Mouse (Mus musculus): ENCODE measurements around the gene Olfr1128.
"Not testable (repeated sequence)": the region's sequence is repeated elsewhere in the genome, so short reads cannot be mapped to it uniquely, and the experiment has no call there.

Olfr1128 gene

GRCm38 (mm10) chr2:87545442-87545841 is at the start of gene Olfr1128:
Gene Olfr1128, minus strand, starts transcription at chr2:87545542.
- TF ChIP-seq POU5F1 (IDR thresholded peaks at IDR 0.05; ENCODE audit: borderline replicate concordance, low read length) (no peak), NANOG (IDR thresholded peaks at IDR 0.05; ENCODE audit: borderline replicate concordance, low read length) (no peak), CTCF (conservative IDR thresholded peaks at IDR 0.05; ENCODE audit: low read length) (no peak)
- Histone ChIP-seq H3K4me3 (replicated peaks; ENCODE audit: low read length) (no peak within 1 kb of the TSS), H3K4me1 (replicated peaks; ENCODE audit: low read depth, low read length) (no peaks in the 10 kb centered on the region), H3K27me3 (ENCODE audit: insufficient read depth, low read length) (no peaks in the 10 kb centered on the region), H3K36me3 (ENCODE audit: insufficient read depth, low read length) (no peaks in the 10 kb centered on the region), H3K9me3 (ENCODE audit: low read length) (no peaks in the 10 kb centered on the region)

- not testable (repeated sequence) for H3K4me1 ChIP-seq (replicated peaks; ENCODE audit: low read depth, low read length); H3K4me3 ChIP-seq (replicated peaks; ENCODE audit: low read length)
Measured at GRCm38 (mm10) chr2:87573602-87574001, 28.3 kb upstream of the Olfr1128 start, which contains the start of gene Olfr1129. Gene Olfr1129, plus strand, starts transcription at chr2:87573902.

GRCm38 (mm10) chr2:87534826-87535225 is 10.5 kb downstream of the Olfr1128 start:
- Histone ChIP-seq H3K9me3 (ENCODE audit: low read length) (no peaks in the 10 kb centered on the region), H3K4me1 (replicated peaks; ENCODE audit: low read depth, low read length) (peaks cover 8% of the 10 kb centered on the region), H3K4me3 (replicated peaks; ENCODE audit: low read length) (no peak overlapping the region), H3K27me3 (ENCODE audit: insufficient read depth, low read length) (no peaks in the 10 kb centered on the region), H3K36me3 (ENCODE audit: insufficient read depth, low read length) (no peaks in the 10 kb centered on the region)
- TF ChIP-seq POU5F1 (IDR thresholded peaks at IDR 0.05; ENCODE audit: borderline replicate concordance, low read length) (no peak), NANOG (IDR thresholded peaks at IDR 0.05; ENCODE audit: borderline replicate concordance, low read length) (no peak), CTCF (conservative IDR thresholded peaks at IDR 0.05; ENCODE audit: low read length) (no peak)

More at GRCm38 (mm10) chr2:87573602-87574001, 28.3 kb upstream of the Olfr1128 start, which contains the start of gene Olfr1129:
- not testable (repeated sequence) for H3K27me3 ChIP-seq (ENCODE audit: insufficient read depth, low read length); H3K9me3 ChIP-seq (ENCODE audit: low read length); H3K36me3 ChIP-seq (ENCODE audit: insufficient read depth, low read length)

DNA sequence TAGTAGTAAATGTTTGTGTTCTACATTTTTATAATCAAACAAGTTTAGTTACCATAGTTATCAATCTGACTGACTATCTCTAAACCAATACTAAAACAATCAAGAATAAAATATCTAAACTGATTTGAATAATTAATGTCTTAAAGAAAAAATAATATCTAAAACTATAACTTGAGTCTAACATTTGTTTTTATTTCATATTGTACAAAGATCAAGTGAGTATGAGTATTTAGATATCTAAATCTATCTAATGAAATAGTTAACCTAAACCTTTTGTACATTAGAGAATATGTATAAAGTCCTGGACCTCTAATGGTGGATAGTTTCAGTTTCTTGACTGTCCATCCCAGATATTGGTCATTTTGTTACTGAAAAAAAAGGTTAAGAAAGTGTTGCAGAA is 13.8 kb downstream of the Olfr1128 start, which contains the start of gene Olfr153:
Olfr153 (plus strand) TSS at position 301 of the 400 bp plus-strand sequence.
- Histone ChIP-seq H3K27me3 (ENCODE audit: insufficient read depth, low read length) (no peaks in the 10 kb centered on the region), H3K4me1 (replicated peaks; ENCODE audit: low read depth, low read length) (peaks cover 8% of the 10 kb centered on the region), H3K36me3 (ENCODE audit: insufficient read depth, low read length) (no peaks in the 10 kb centered on the region), H3K4me3 (replicated peaks; ENCODE audit: low read length) (no peak within 1 kb of the TSS), H3K9me3 (ENCODE audit: low read length) (no peaks in the 10 kb centered on the region)
- TF ChIP-seq POU5F1 (IDR thresholded peaks at IDR 0.05; ENCODE audit: borderline replicate concordance, low read length) = no peak
- no peak for TF ChIP-seq CTCF (conservative IDR thresholded peaks at IDR 0.05; ENCODE audit: low read length)
- TF ChIP-seq NANOG (IDR thresholded peaks at IDR 0.05; ENCODE audit: borderline replicate concordance, low read length) = no peak

- not testable (repeated sequence) for H3K4me1 ChIP-seq (replicated peaks; ENCODE audit: low read depth, low read length); H3K9me3 ChIP-seq (ENCODE audit: low read length); H3K27me3 ChIP-seq (ENCODE audit: insufficient read depth, low read length); H3K36me3 ChIP-seq (ENCODE audit: insufficient read depth, low read length)
- H3K4me3 ChIP-seq (replicated peaks; ENCODE audit: low read length) = peak overlapping the region; percentile 10; the same call in 1 of the 2 replicates
Measured at GRCm38 (mm10) chr2:87525899-87526616, 19.3 kb downstream of the Olfr1128 start.

- H3K4me3 ChIP-seq (replicated peaks; ENCODE audit: low read length) = no peak overlapping the region
- no peaks in the 10 kb centered on the region for H3K27me3 ChIP-seq (ENCODE audit: insufficient read depth, low read length)
- TF ChIP-seq CTCF (conservative IDR thresholded peaks at IDR 0.05; ENCODE audit: low read length) (no peak), POU5F1 (IDR thresholded peaks at IDR 0.05; ENCODE audit: borderline replicate concordance, low read length) (no peak), NANOG (IDR thresholded peaks at IDR 0.05; ENCODE audit: borderline replicate concordance, low read length) (no peak)
- peaks cover 8% of the 10 kb centered on the region; the same call in 1 of the 2 replicates for H3K4me1 ChIP-seq (replicated peaks; ENCODE audit: low read depth, low read length)
- no peaks in the 10 kb centered on the region for H3K36me3 ChIP-seq (ENCODE audit: insufficient read depth, low read length)
- peaks cover 6% of the 10 kb centered on the region for H3K9me3 ChIP-seq (ENCODE audit: low read length)
Measured at GRCm38 (mm10) chr2:87520651-87521050, 24.7 kb downstream of the Olfr1128 start.

- H3K4me1 ChIP-seq (replicated peaks; ENCODE audit: low read depth, low read length) = peaks cover 16% of the 10 kb centered on the region; the same call in 1 of the 2 replicates
- no peaks in the 10 kb centered on the region for H3K36me3 ChIP-seq (ENCODE audit: insufficient read depth, low read length)
- TF ChIP-seq NANOG (IDR thresholded peaks at IDR 0.05; ENCODE audit: borderline replicate concordance, low read length) = no peak; the same call in 1 of the 2 replicates
- TF ChIP-seq CTCF (conservative IDR thresholded peaks at IDR 0.05; ENCODE audit: low read length) = no peak
- no peak for TF ChIP-seq POU5F1 (IDR thresholded peaks at IDR 0.05; ENCODE audit: borderline replicate concordance, low read length)
- H3K27me3 ChIP-seq (ENCODE audit: insufficient read depth, low read length) = no peaks in the 10 kb centered on the region
- H3K4me3 ChIP-seq (replicated peaks; ENCODE audit: low read length) = no peak overlapping the region
- H3K9me3 ChIP-seq (ENCODE audit: low read length) = peaks cover 6% of the 10 kb centered on the region
Measured at GRCm38 (mm10) chr2:87516581-87516980, 28.8 kb downstream of the Olfr1128 start.

- TF ChIP-seq POU5F1 (IDR thresholded peaks at IDR 0.05; ENCODE audit: borderline replicate concordance, low read length) (peak; percentile 68), NANOG (IDR thresholded peaks at IDR 0.05; ENCODE audit: borderline replicate concordance, low read length) (peak; percentile 33; the same call in 1 of the 2 replicates), CTCF (conservative IDR thresholded peaks at IDR 0.05; ENCODE audit: low read length) (no peak)
- Histone ChIP-seq H3K4me3 (replicated peaks; ENCODE audit: low read length) (no peak overlapping the region), H3K27me3 (ENCODE audit: insufficient read depth, low read length) (no peaks in the 10 kb centered on the region), H3K9me3 (ENCODE audit: low read length) (peaks cover 6% of the 10 kb centered on the region), H3K36me3 (ENCODE audit: insufficient read depth, low read length) (no peaks in the 10 kb centered on the region), H3K4me1 (replicated peaks; ENCODE audit: low read depth, low read length) (peaks cover 16% of the 10 kb centered on the region; the same call in 1 of the 2 replicates)
Measured at GRCm38 (mm10) chr2:87515457-87516060, 29.8 kb downstream of the Olfr1128 start.

Measured in E14TG2a.4 (cell line).